Mouse (Mus musculus) E14TG2a.4 (cell line): ENCODE data around the gene Gpr88.

Source experiments
- H3K27me3 ChIP-seq: 2 replicates; pipeline ENCODE4 v1.6.1; 2014; ENCODE audit warnings: low read length, control low read depth; ENCODE audit not compliant: insufficient read depth
- H3K36me3 ChIP-seq: 2 replicates; pipeline ENCODE4 v1.6.1; 2014; ENCODE audit warnings: low read length, control low read depth; ENCODE audit not compliant: insufficient read depth
- H3K4me1 ChIP-seq: replicated peaks from 2 replicates; pipeline ENCODE4 v1.6.1; 2014; ENCODE audit warnings: low read depth, low read length, control low read depth
- H3K4me3 ChIP-seq: replicated peaks from 2 replicates; pipeline ENCODE4 v1.5.1; 2014; ENCODE audit warnings: mild to moderate bottlenecking, low read length
- H3K9me3 ChIP-seq: 2 replicates; pipeline ENCODE4 v1.6.1; 2014; ENCODE audit warnings: low read length, control low read depth
- CTCF ChIP-seq: conservative IDR thresholded peaks from 2 replicates; pipeline ENCODE4 v1.5.1; 2014; ENCODE audit warnings: low read length
- NANOG ChIP-seq: IDR thresholded peaks from 2 replicates; pipeline ENCODE4 v1.6.1; 2014; ENCODE audit warnings: borderline replicate concordance, low read length, mixed read lengths
- POU5F1 ChIP-seq: IDR thresholded peaks from 2 replicates; pipeline ENCODE4 v1.6.1; 2014; ENCODE audit warnings: low read length, borderline replicate concordance

The Gpr88 gene

GRCm38 (mm10) chr3:116232763-116233162 is 20.5 kb downstream of the Gpr88 start:
- Histone ChIP-seq H3K4me3 (no peak overlapping the region), H3K9me3 (peaks cover 5% of the 10 kb centered on the region; the same call in 1 of the 2 replicates), H3K4me1 (0 out of 2 replicates have a peak, but pooled peaks cover 2% of the 10 kb centered on the region), H3K27me3 (no peaks in the 10 kb centered on the region), H3K36me3 (no peaks in the 10 kb centered on the region)
- TF ChIP-seq POU5F1: no peak
- no peak for TF ChIP-seq NANOG
- no peak for TF ChIP-seq CTCF

GRCm38 (mm10) chr3:116229336-116229735 is 24.0 kb downstream of the Gpr88 start:
- peaks cover 5% of the 10 kb centered on the region; the same call in 1 of the 2 replicates for H3K9me3 ChIP-seq
- H3K4me3 ChIP-seq: no peak overlapping the region
- H3K4me1 ChIP-seq: 0 out of 2 replicates have a peak, but pooled peaks cover 2% of the 10 kb centered on the region
- no peaks in the 10 kb centered on the region for H3K36me3 ChIP-seq
- TF ChIP-seq CTCF (no peak), NANOG (no peak), POU5F1 (no peak)
- H3K27me3 ChIP-seq: no peaks in the 10 kb centered on the region

- 0 out of 2 replicates have a peak, but pooled peaks cover 2% of the 10 kb centered on the region for H3K4me1 ChIP-seq
- no peaks in the 10 kb centered on the region for H3K36me3 ChIP-seq
- no peak for TF ChIP-seq NANOG
- no peak for TF ChIP-seq CTCF
Observed at GRCm38 (mm10) chr3:116228360-116229245, 24.7 kb downstream of the Gpr88 start.

GRCm38 (mm10) chr3:116227383-116227782 is 25.9 kb downstream of the Gpr88 start:
- no peak overlapping the region for H3K4me3 ChIP-seq
- 0 out of 2 replicates have a peak, but pooled peaks cover 2% of the 10 kb centered on the region for H3K27me3 ChIP-seq
- no peaks in the 10 kb centered on the region for H3K36me3 ChIP-seq
- TF ChIP-seq POU5F1 (no peak), NANOG (no peak), CTCF (no peak)
- peaks cover 10% of the 10 kb centered on the region for H3K4me1 ChIP-seq
- peaks cover 5% of the 10 kb centered on the region; the same call in 1 of the 2 replicates for H3K9me3 ChIP-seq

More at GRCm38 (mm10) chr3:116228360-116229245, 24.7 kb downstream of the Gpr88 start:
- Histone ChIP-seq H3K4me3 (no peak overlapping the region), H3K27me3 (0 out of 2 replicates have a peak, but pooled peaks cover under 1% of the 10 kb centered on the region), H3K9me3 (peaks cover 5% of the 10 kb centered on the region; the same call in 1 of the 2 replicates)

GRCm38 (mm10) chr3:116226915-116227314 is 26.4 kb downstream of the Gpr88 start:
- no peak for TF ChIP-seq CTCF
- TF ChIP-seq NANOG: no peak
- TF ChIP-seq POU5F1: no peak

GRCm38 (mm10) chr3:116222511-116223243 is 30.6 kb downstream of the Gpr88 start:
- Histone ChIP-seq H3K4me3 (no peak overlapping the region), H3K27me3 (0 out of 2 replicates have a peak, but pooled peaks cover 2% of the 10 kb centered on the region)

More at GRCm38 (mm10) chr3:116226915-116227314, 26.4 kb downstream of the Gpr88 start:
- Histone ChIP-seq H3K36me3 (no peaks in the 10 kb centered on the region), H3K4me3 (no peak overlapping the region), H3K9me3 (peaks cover 5% of the 10 kb centered on the region; the same call in 1 of the 2 replicates), H3K27me3 (0 out of 2 replicates have a peak, but pooled peaks cover 2% of the 10 kb centered on the region), H3K4me1 (peaks cover 14% of the 10 kb centered on the region)

GRCm38 (mm10) chr3:116221686-116222010 is 31.7 kb downstream of the Gpr88 start:
- Histone ChIP-seq H3K4me1 (peaks cover 42% of the 10 kb centered on the region), H3K27me3 (0 out of 2 replicates have a peak, but pooled peaks cover 2% of the 10 kb centered on the region), H3K4me3 (no peak overlapping the region), H3K9me3 (no peaks in the 10 kb centered on the region), H3K36me3 (no peaks in the 10 kb centered on the region)
- TF ChIP-seq NANOG: no peak
- no peak for TF ChIP-seq POU5F1

More at GRCm38 (mm10) chr3:116222511-116223243, 30.6 kb downstream of the Gpr88 start:
- Histone ChIP-seq H3K36me3 (no peaks in the 10 kb centered on the region), H3K4me1 (peaks cover 32% of the 10 kb centered on the region), H3K9me3 (no peaks in the 10 kb centered on the region)
- no peak for TF ChIP-seq NANOG
- no peak for TF ChIP-seq CTCF
- no peak for TF ChIP-seq POU5F1

- no peak for TF ChIP-seq POU5F1
- TF ChIP-seq CTCF: no peak
- no peak for TF ChIP-seq NANOG
- no peaks in the 10 kb centered on the region for H3K9me3 ChIP-seq
- no peaks in the 10 kb centered on the region for H3K36me3 ChIP-seq
- H3K27me3 ChIP-seq: 0 out of 2 replicates have a peak, but pooled peaks cover 2% of the 10 kb centered on the region
- peaks cover 43% of the 10 kb centered on the region for H3K4me1 ChIP-seq
- H3K4me3 ChIP-seq: no peak overlapping the region
Observed at GRCm38 (mm10) chr3:116220980-116221685, 32.2 kb downstream of the Gpr88 start.
